Mouse (Mus musculus) T-cell, adult 66 days (primary cell): Measurements from ENCODE around the gene Cryba4. TPM values are rescaled to one million over a fixed set of nuclear protein-coding genes. Genes with fewer than 3 reads are reported as not detected.

Source experiments
- total RNA-seq, 2 experiments: library from RNA; stranded (reverse); gene quantifications; 3 replicates in 1 of 2; 4 replicates in 1 of 2; pipeline ENCODE4 v1.2.4; 2023

Gene Cryba4
- not detected for total RNA-seq

GRCm38 (mm10) chr5:112252400-112252799 lies at the start of gene Cryba4:
Gene Cryba4 (minus strand): TSS chr5:112252518.

GRCm38 (mm10) chr5:112276267-112276873 lies 24.1 kb upstream of the Cryba4 start, which contains the start of gene Tpst2:
Gene Tpst2 (plus strand): TSS chr5:112276691.

GRCm38 (mm10) chr5:112255426-112255825 lies 3.1 kb upstream of the Cryba4 start, which contains the start of gene Crybb1:
Gene Crybb1 (plus strand): TSS chr5:112255815.

Other genes starting within 250 kb of the Cryba4 start
- gene Crybb1, start 3.3 kb upstream of the Cryba4 start, total RNA-seq, result not detected
- 100 to 1,000 TPM; 131 to 156 TPM for gene Tpst2, start 24.2 kb upstream of the Cryba4 start, total RNA-seq
- gene Tfip11, start 73.8 kb upstream of the Cryba4 start, total RNA-seq, result 10 to 100 TPM; 69.4 to 89.8 TPM
- 10 to 100 TPM; 31.1 to 40.3 TPM for gene Srrd, start 90.5 kb upstream of the Cryba4 start, total RNA-seq
- 10 to 100 TPM; 19.2 to 22.2 TPM for gene Hps4, start 90.6 kb upstream of the Cryba4 start, total RNA-seq
- gene Gm6583, start 103.5 kb upstream of the Cryba4 start, total RNA-seq, result not detected
- not detected for gene Asphd2, start 142.3 kb upstream of the Cryba4 start, total RNA-seq
- not detected for gene Gm6588, start 196.9 kb upstream of the Cryba4 start, total RNA-seq